Mouse (Mus musculus) cerebellum, adult 2 months (tissue): ENCODE data around the gene Marc2.

Source experiments
- CTCF ChIP-seq: fragments of 200-500 bp; IDR thresholded peaks from 2 replicates; pipeline ENCODE4 v1.5.1; 2011; ENCODE audit warnings: low read depth, mild to moderate bottlenecking, control low read depth, low read length, moderate library complexity, borderline replicate concordance; ENCODE audit not compliant: insufficient read depth
- POLR2A ChIP-seq: fragments of 200-500 bp; IDR thresholded peaks from 2 replicates; pipeline ENCODE4 v1.6.1; 2011; ENCODE audit warnings: low read length, control low read depth, borderline replicate concordance; ENCODE audit not compliant: insufficient read depth

GRCm38 (mm10) chr1:184882281-184883268 lies 36.3 kb upstream of the Marc2 start, which contains the start of gene C130074G19Rik:
- TF ChIP-seq CTCF (no peak), POLR2A (no peak)
